Mouse (Mus musculus): Measurements from ENCODE around the gene Rccd1.
"Not testable (repeated sequence)": the region's sequence is repeated elsewhere in the genome, so short reads cannot be mapped to it uniquely, and the experiment has no call there.

The Rccd1 gene

GRCm38 (mm10) chr7:80346173-80346572 is 21.9 kb upstream of the Rccd1 start:
- no peak for DNase-seq (ENCODE audit: extremely low spot score, low read depth, low spot score)

GRCm38 (mm10) chr7:80343270-80344018 is 19.2 kb upstream of the Rccd1 start:
- DNase-seq (ENCODE audit: extremely low spot score, low read depth, low spot score) = no peak

DNA sequence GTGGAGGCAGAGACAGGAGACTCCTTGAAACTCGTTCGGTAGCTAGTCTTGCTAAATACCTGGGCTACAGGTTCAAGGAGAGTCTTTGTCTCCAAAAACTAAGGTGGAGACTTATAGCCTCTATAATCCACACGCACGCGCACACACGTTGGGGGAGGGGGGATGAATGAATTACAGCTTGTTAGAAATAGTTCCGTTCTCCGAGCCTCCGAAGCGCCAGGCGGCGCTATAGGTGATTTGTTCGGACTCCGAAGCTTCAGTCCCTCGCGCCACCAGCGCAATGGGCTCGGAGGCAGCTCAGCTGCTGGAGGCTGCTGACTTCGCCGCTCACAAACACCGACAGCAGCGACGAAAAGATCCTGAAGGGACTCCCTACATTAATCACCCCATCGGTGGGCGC is 18.6 kb upstream of the Rccd1 start, which contains the start of gene Hddc3:
Hddc3 (plus strand) TSS at position 247 of the 400 bp plus-strand sequence.
- DNase-seq (ENCODE audit: extremely low spot score, low read depth, low spot score) = peak; percentile 99

GRCm38 (mm10) chr7:80341793-80342192 is 17.5 kb upstream of the Rccd1 start:
- no peak for DNase-seq (ENCODE audit: extremely low spot score, low read depth, low spot score)

DNA sequence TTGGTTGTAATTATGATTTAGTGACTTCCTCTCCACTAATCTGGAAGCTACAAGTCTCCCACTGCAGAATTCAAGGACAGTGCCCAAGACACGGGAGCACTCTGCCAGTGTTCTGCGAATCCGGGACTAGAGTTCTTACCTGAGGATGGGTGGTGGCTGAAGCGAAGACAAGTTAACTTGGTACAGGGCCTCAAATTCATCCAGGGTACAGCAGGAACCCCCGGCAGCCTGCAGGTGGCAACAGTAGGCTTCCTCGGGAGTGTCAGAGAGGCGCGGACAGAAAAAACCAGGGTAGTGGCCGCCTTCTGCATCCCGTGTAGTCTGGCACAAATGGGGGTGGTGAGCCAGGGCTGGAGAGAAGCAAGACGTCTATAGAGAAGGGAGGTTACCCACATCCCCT is 16.5 kb upstream of the Rccd1 start, which contains the start of gene Unc45a:
Unc45a (minus strand) TSS at position 213 of the 400 bp plus-strand sequence.
- peak; percentile 44 for DNase-seq (ENCODE audit: extremely low spot score, low read depth, low spot score)

GRCm38 (mm10) chr7:80339793-80340628 is 15.8 kb upstream of the Rccd1 start:
- peak; percentile 81 for DNase-seq (ENCODE audit: extremely low spot score, low read depth, low spot score)

GRCm38 (mm10) chr7:80339371-80339770 is 15.1 kb upstream of the Rccd1 start:
- no peak for DNase-seq (ENCODE audit: extremely low spot score, low read depth, low spot score)

DNA sequence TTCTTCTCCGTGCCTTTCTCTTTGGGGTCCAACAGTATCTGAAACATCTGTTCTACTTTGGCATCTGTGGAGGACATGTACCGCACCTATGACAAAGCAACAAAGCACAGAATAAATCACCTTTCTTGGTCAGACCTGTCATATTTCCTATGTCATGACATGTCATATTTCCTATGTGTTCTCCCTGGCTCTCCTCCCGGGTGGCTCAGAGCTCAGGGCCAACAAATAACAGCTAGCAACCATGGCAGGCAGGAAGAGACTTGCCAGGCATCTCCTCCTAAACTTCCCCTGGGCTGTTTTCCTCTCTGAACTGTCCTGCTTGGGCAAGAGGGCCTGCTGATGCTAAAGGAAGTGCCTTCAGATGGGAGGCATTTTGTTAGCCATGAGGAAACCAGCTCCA is 12.7 kb upstream of the Rccd1 start:
- DNase-seq (ENCODE audit: extremely low spot score, low read depth, low spot score) = no peak

DNA sequence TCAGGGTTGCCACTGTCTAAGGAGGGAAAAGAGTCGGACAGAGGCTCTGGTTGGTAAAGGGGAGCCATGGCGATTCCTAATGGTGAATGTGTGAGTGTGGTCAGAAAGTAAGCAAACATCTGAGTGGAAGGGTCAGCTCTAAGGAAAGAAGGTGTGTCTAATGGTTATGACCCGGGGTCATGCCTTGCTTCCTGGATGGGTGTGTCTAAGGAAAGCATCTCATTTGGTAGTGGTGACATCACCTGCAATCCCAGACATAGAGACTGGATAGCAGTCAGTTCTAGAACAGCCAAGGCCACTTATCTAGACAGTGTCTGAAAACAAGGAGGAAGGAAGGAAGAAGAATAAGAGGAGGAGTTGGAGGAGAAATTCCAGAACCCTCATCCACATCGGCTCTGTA is 10.6 kb upstream of the Rccd1 start:
- DNase-seq (ENCODE audit: extremely low spot score, low read depth, low spot score) = no peak

- DNase-seq (ENCODE audit: extremely low spot score, low read depth, low spot score) = no peak
Observed at GRCm38 (mm10) chr7:80331433-80331832, 7.2 kb upstream of the Rccd1 start.

- no peak for DNase-seq (ENCODE audit: extremely low spot score, low read depth, low spot score)
Observed at GRCm38 (mm10) chr7:80330278-80330677, 6.0 kb upstream of the Rccd1 start.

- no peak for DNase-seq (ENCODE audit: extremely low spot score, low read depth, low spot score)
Observed at GRCm38 (mm10) chr7:80326076-80326475, 1.8 kb upstream of the Rccd1 start.

DNA sequence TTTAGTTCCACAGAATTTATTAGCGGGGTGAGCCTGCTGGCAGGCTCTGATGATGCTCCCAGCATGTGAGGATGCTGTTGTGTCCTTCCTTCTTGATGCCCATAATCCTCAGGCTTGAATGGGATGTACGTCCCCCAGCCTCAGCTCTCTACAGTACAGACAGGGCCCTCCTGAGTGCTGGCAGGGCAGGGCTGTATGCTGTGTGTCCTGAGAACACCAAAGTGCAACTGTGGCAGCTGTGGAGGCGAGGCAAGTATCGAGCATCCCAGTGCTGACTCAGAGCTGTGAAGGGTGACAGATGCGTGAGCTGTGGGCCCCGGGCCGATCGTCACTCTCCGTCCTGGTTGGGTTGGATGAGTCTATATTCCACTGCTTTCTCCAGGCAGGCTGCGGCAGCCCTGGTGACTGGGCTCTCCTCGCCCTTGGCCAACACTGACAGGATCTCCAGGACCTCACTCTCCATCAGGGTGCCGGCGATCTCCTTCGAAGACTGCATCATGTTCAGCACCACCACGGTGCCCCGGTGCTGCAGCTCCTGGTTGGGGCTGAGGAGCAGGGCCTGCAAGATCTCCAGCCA is 1.1 kb upstream of the Rccd1 start:
- no peak for DNase-seq (ENCODE audit: extremely low spot score, low read depth, low spot score)

DNA sequence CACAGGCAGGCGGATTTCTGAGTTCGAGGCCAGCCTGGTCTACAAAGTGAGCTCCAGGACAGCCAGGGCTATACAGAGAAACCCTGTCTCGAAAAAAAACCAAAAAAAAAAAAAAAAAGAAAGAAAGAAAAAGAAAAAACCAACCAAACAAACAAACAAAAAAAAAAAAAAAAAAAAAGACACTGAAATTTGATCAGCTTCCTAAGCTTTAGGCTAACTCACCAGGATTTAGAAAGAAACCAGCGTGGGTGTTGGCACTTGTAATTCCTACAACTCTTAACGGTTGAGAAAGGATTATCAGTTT is 514 bp upstream of the Rccd1 start:
- DNase-seq (ENCODE audit: extremely low spot score, low read depth, low spot score) = not testable (repeated sequence)

- no peak for DNase-seq (ENCODE audit: extremely low spot score, low read depth, low spot score)
Observed at GRCm38 (mm10) chr7:80323336-80323735, 918 bp downstream of the Rccd1 start.

- DNase-seq (ENCODE audit: extremely low spot score, low read depth, low spot score) = no peak
Observed at GRCm38 (mm10) chr7:80319846-80320496, 4.3 kb downstream of the Rccd1 start.

DNA sequence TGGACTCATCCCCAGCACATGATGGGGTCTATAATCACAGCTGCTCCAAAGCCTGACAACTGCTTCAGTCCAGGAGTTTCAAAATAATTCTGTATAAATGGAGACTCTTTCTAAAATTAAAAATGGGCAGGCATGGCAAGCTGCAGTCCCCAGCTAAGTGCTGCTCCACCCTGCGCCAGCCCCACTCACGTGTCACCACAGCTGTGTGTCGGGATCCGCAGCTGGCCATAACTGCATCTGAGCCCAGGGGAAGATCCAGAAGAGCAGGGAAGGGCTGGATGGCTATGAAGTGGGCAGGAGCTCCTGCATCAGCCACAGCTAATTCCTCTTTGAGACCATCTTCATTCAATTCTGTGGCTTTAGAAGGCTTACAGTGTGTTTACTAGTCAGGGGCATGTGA is 5.6 kb downstream of the Rccd1 start:
- DNase-seq (ENCODE audit: extremely low spot score, low read depth, low spot score) = no peak

GRCm38 (mm10) chr7:80317439-80318115 is 6.7 kb downstream of the Rccd1 start:
- DNase-seq (ENCODE audit: extremely low spot score, low read depth, low spot score) = no peak

DNA sequence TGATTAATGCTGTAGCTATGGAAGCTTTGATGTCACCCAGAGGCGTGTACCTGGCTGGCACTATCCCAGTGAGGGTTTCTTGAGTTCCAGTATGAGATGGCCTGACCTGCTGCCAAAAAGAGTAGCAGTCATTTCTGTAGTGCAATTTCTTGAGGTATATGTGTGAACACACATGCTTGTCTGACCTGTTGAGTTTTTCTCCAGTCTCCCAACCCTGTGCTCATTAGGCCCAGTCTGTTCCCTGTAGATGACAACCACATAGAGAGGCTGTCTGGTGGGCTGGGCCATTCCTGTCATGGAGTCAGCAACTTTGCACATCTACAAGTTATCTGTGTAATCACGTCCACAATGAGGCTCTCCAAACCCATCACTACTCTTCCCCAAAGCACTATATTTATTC is 8.5 kb downstream of the Rccd1 start:
- DNase-seq (ENCODE audit: extremely low spot score, low read depth, low spot score) = no peak

DNA sequence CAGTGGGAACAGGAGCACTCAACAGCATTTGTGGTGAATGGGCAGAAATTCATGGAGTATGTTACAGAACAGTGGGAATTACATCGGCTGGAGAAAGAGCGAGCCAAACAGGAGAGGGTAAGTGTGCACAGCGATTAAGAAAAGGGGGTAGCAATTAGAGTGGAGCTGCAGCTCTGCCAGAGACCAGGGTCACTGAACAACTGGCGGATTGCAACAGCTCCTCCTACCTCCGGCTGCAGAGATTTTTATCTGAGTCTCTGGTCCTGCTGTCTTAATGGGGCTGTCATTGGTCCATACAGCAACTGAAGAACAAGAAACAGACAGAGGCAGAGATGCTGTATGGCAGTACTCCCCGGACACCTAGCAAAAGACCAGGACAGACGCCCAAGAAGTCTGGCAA is 13.5 kb downstream of the Rccd1 start:
- no peak for DNase-seq (ENCODE audit: extremely low spot score, low read depth, low spot score)

- DNase-seq (ENCODE audit: extremely low spot score, low read depth, low spot score) = no peak
Observed at GRCm38 (mm10) chr7:80307766-80308165, 16.5 kb downstream of the Rccd1 start.
